Mouse (Mus musculus): ENCODE measurements at regions not wholly inside any gene's neighbourhood (a gene's known extent, or its start where the extent isn't known, plus 50 kb on each side); places are given as distances from the start of the nearest gene placed in this dataset.
"Not testable (repeated sequence)": the region's sequence is repeated elsewhere in the genome, so short reads cannot be mapped to it uniquely, and the experiment has no call there.

- no peak for DNase-seq (ENCODE audit: low spot score, missing footprints)
- WGBS: 89% methylated on average over 3 of the region's 3 CpGs
- ATAC-seq (ENCODE audit: low FRiP score): no peak
These were observed 621.3 kb downstream of the Tecrl start for GRCm38 (mm10) chr5:82733707-82734106.

GRCm38 (mm10) chr5:82728240-82728639, 626.8 kb downstream of the Tecrl start:
- Histone ChIP-seq H3K4me1 (ENCODE audit: control insufficient read depth, insufficient read depth, low read length) (no peaks in the 10 kb centered on the region), H3K9me3 (ENCODE audit: control insufficient read depth, low read length) (no peaks in the 10 kb centered on the region), H3K9ac (ENCODE audit: low read length) (no peak overlapping the region), H3K27me3 (ENCODE audit: control insufficient read depth, insufficient read depth, low read length) (no peaks in the 10 kb centered on the region), H3K27ac (ENCODE audit: low read depth, low read length) (no peak overlapping the region), H3K36me3 (ENCODE audit: control insufficient read depth, insufficient read depth, low read length) (no peaks in the 10 kb centered on the region), H3K4me3 (ENCODE audit: low read depth, low read length) (no peak overlapping the region), H3K4me2 (no peak overlapping the region)
- DNase-seq (ENCODE audit: low spot score, missing footprints): no peak
- no peak for ATAC-seq (ENCODE audit: low FRiP score)
- WGBS: 87% methylated on average over 2 of the region's 2 CpGs

More at GRCm38 (mm10) chr5:82733707-82734106, 621.3 kb downstream of the Tecrl start:
- no peak overlapping the region for H3K27ac ChIP-seq (ENCODE audit: low read depth, low read length)
- no peak overlapping the region for H3K4me3 ChIP-seq (ENCODE audit: low read depth, low read length)
- no peak overlapping the region for H3K9ac ChIP-seq (ENCODE audit: low read length)
- H3K36me3 ChIP-seq (ENCODE audit: control insufficient read depth, insufficient read depth, low read length): no peaks in the 10 kb centered on the region
- no peaks in the 10 kb centered on the region for H3K27me3 ChIP-seq (ENCODE audit: control insufficient read depth, insufficient read depth, low read length)
- H3K4me2 ChIP-seq: no peak overlapping the region
- no peaks in the 10 kb centered on the region for H3K9me3 ChIP-seq (ENCODE audit: control insufficient read depth, low read length)
- no peaks in the 10 kb centered on the region for H3K4me1 ChIP-seq (ENCODE audit: control insufficient read depth, insufficient read depth, low read length)

DNA sequence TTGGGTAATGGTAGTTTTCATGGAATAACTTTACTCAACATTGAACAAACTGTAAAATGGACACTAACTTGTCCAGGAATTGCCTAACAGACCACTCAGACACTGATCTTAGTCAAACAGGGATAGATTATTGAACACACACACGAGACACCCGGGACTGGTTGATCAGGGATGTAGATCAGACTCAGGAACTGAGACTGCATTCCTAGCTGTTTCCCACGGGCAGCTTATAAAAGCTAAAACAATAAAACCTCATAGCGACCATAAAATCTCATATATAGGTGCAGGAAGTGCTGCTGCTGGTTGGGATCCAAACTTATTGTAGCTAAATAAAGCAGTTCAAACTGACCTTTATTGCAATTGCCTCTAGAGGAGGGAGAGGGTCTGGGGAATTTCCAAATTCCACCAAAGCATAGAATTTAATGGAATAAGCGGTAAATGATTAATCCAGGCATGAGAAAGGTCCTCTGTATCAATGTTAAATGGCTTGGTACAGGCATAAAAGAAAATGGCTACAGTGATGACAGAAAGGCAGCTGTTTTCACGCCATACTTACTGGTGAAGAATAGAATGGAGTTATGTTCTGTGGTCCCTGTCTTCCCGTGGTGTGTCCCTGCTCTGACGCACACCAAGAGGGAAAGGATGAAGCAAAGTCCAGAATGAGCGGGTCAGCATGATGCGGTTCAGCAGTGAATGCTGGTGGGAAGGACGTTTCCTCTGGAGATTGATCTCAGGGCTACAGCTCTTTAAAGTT, 627.6 kb downstream of the Tecrl start:
- Histone ChIP-seq H3K27me3 (ENCODE audit: control insufficient read depth, insufficient read depth, low read length) (no peaks in the 10 kb centered on the region), H3K9me3 (ENCODE audit: control insufficient read depth, low read length) (no peaks in the 10 kb centered on the region), H3K4me1 (ENCODE audit: control insufficient read depth, insufficient read depth, low read length) (no peaks in the 10 kb centered on the region), H3K4me3 (ENCODE audit: low read depth, low read length) (no peak overlapping the region), H3K4me2 (no peak overlapping the region), H3K36me3 (ENCODE audit: control insufficient read depth, insufficient read depth, low read length) (no peaks in the 10 kb centered on the region), H3K9ac (ENCODE audit: low read length) (no peak overlapping the region), H3K27ac (ENCODE audit: low read depth, low read length) (no peak overlapping the region)
- DNase-seq (ENCODE audit: low spot score, missing footprints) (no peak), ATAC-seq (ENCODE audit: low FRiP score) (no peak)
- 75% methylated on average over 11 of the region's 11 CpGs for WGBS

DNA sequence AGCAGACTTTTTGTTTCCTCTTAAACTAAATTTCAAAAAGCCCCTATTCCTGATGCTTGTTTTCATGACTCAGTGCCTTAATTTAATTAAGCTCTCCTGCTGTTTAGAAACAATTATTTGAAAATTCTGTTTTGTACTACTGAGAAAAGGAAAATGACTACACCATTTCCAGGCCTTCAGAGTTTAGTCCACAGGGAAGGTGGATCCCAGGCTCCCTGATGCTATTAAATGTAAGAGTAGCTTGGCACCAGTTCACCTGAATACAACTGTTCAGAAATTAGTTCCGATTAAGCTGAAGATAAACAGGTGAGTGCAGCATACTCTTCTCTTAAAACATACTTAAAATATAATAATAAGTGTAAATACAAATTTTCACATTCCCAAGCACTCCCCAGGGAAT, 639.3 kb downstream of the Tecrl start:
- H3K4me3 ChIP-seq (ENCODE audit: low read depth, low read length): no peak overlapping the region
- ATAC-seq (ENCODE audit: low FRiP score) (no peak), DNase-seq (ENCODE audit: low spot score, missing footprints) (no peak)
- no peaks in the 10 kb centered on the region for H3K27me3 ChIP-seq (ENCODE audit: control insufficient read depth, insufficient read depth, low read length)
- no peaks in the 10 kb centered on the region for H3K4me1 ChIP-seq (ENCODE audit: control insufficient read depth, insufficient read depth, low read length)
- H3K27ac ChIP-seq (ENCODE audit: low read depth, low read length): no peak overlapping the region
- 73% methylated on average over 1 of the region's 1 CpGs for WGBS
- no peak overlapping the region for H3K4me2 ChIP-seq
- H3K9me3 ChIP-seq (ENCODE audit: control insufficient read depth, low read length): no peaks in the 10 kb centered on the region
- H3K9ac ChIP-seq (ENCODE audit: low read length): no peak overlapping the region
- H3K36me3 ChIP-seq (ENCODE audit: control insufficient read depth, insufficient read depth, low read length): no peaks in the 10 kb centered on the region

DNA sequence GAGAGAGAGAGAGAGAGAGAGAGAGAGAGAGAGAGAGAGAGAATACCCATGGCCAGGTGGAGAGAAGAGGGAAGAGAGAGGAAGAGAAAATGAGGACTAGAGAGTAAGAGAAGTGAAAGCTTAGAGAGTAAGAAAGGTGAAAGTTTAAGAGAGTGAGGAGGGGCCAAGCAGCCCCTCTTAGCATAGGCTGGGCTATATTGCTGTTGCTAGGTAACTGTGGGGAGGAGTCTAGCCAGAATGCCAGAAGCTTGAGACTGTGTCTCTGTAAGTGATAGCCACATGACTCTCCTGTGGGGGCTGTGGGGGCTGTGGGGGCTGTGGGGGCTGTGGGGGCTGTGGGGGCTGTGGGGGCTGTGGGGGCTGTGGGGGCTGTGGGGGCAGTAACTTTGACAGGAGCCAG, 655.3 kb downstream of the Tecrl start:
- H3K36me3 ChIP-seq (ENCODE audit: control insufficient read depth, insufficient read depth, low read length); H3K4me1 ChIP-seq (ENCODE audit: control insufficient read depth, insufficient read depth, low read length); H3K4me3 ChIP-seq (ENCODE audit: low read depth, low read length); H3K9ac ChIP-seq (ENCODE audit: low read length); H3K9me3 ChIP-seq (ENCODE audit: control insufficient read depth, low read length); H3K27ac ChIP-seq (ENCODE audit: low read depth, low read length); DNase-seq (ENCODE audit: low spot score, missing footprints); H3K4me2 ChIP-seq; H3K27me3 ChIP-seq (ENCODE audit: control insufficient read depth, insufficient read depth, low read length): not testable (repeated sequence)
- peak; percentile 66 for ATAC-seq (ENCODE audit: low FRiP score)

GRCm38 (mm10) chr5:82698942-82699341, 656.1 kb downstream of the Tecrl start:
- H3K27me3 ChIP-seq (ENCODE audit: control insufficient read depth, insufficient read depth, low read length): no peaks in the 10 kb centered on the region
- H3K4me1 ChIP-seq (ENCODE audit: control insufficient read depth, insufficient read depth, low read length): no peaks in the 10 kb centered on the region
- ATAC-seq (ENCODE audit: low FRiP score) (no peak), DNase-seq (ENCODE audit: low spot score, missing footprints) (no peak)
- no peak overlapping the region for H3K4me3 ChIP-seq (ENCODE audit: low read depth, low read length)
- WGBS: 94% methylated on average over 1 of the region's 1 CpGs
- no peak overlapping the region for H3K27ac ChIP-seq (ENCODE audit: low read depth, low read length)
- no peaks in the 10 kb centered on the region for H3K9me3 ChIP-seq (ENCODE audit: control insufficient read depth, low read length)
- no peak overlapping the region for H3K9ac ChIP-seq (ENCODE audit: low read length)
- H3K4me2 ChIP-seq: no peak overlapping the region
- no peaks in the 10 kb centered on the region for H3K36me3 ChIP-seq (ENCODE audit: control insufficient read depth, insufficient read depth, low read length)

GRCm38 (mm10) chr5:82683437-82683836, 671.6 kb downstream of the Tecrl start:
- no peak overlapping the region for H3K4me2 ChIP-seq
- ATAC-seq (ENCODE audit: low FRiP score): no peak
- no peaks in the 10 kb centered on the region for H3K27me3 ChIP-seq (ENCODE audit: control insufficient read depth, insufficient read depth, low read length)
- no peaks in the 10 kb centered on the region for H3K36me3 ChIP-seq (ENCODE audit: control insufficient read depth, insufficient read depth, low read length)
- H3K4me1 ChIP-seq (ENCODE audit: control insufficient read depth, insufficient read depth, low read length): no peaks in the 10 kb centered on the region
- no peak overlapping the region for H3K9ac ChIP-seq (ENCODE audit: low read length)
- WGBS: 91% methylated on average over 1 of the region's 1 CpGs
- no peak overlapping the region for H3K27ac ChIP-seq (ENCODE audit: low read depth, low read length)
- no peak overlapping the region for H3K4me3 ChIP-seq (ENCODE audit: low read depth, low read length)
- no peaks in the 10 kb centered on the region for H3K9me3 ChIP-seq (ENCODE audit: control insufficient read depth, low read length)
- DNase-seq (ENCODE audit: low spot score, missing footprints): no peak

DNA sequence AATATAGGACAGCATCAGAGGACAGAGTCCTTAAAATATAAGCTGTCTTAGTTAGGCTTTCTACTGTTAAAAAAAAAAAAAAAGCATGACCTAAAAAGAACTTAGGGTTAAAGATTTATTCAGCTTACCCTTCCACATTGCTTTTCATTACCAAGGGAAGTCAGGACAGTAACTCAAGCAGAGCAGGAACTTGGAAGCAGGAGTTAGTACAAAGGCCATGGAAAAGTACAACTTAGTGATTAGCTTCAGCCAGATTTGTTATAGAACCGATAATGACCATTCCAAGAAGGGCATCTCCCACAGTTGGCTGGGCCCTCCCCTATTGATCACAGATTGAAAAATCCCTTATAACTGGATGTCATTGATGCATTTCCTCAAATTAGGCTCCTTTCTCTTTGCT, 690.9 kb downstream of the Tecrl start:
- Histone ChIP-seq H3K4me3 (ENCODE audit: low read depth, low read length) (no peak overlapping the region), H3K9ac (ENCODE audit: low read length) (no peak overlapping the region), H3K27me3 (ENCODE audit: control insufficient read depth, insufficient read depth, low read length) (no peaks in the 10 kb centered on the region), H3K27ac (ENCODE audit: low read depth, low read length) (no peak overlapping the region), H3K4me1 (ENCODE audit: control insufficient read depth, insufficient read depth, low read length) (no peaks in the 10 kb centered on the region), H3K4me2 (no peak overlapping the region), H3K36me3 (ENCODE audit: control insufficient read depth, insufficient read depth, low read length) (no peaks in the 10 kb centered on the region), H3K9me3 (ENCODE audit: control insufficient read depth, low read length) (no peaks in the 10 kb centered on the region)
- DNase-seq (ENCODE audit: low spot score, missing footprints): no peak
- no peak for ATAC-seq (ENCODE audit: low FRiP score)
- 94% methylated on average over 1 of the region's 1 CpGs for WGBS

DNA sequence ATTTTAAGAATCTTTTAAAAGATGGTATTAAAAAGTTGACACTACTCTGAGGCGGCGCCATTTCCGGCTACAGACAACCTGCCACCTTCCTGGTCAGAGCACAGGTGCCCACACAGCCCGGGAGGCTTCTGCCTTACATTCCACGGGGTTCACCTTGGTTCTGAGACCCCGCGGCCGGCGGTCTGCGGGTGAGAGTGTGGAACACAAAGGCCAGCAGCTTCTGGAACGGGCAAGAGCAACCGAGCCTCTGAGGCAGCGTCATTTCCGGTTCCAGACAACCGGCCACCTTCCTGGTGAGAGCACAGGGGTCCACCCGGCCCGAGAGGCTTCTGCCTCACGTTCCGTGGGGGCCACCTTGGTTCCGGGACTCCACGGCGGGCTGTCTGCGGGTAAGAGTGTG, 701.4 kb downstream of the Tecrl start:
- not testable (repeated sequence) for H3K4me1 ChIP-seq (ENCODE audit: control insufficient read depth, insufficient read depth, low read length); ATAC-seq (ENCODE audit: low FRiP score); H3K9me3 ChIP-seq (ENCODE audit: control insufficient read depth, low read length); H3K27ac ChIP-seq (ENCODE audit: low read depth, low read length); H3K9ac ChIP-seq (ENCODE audit: low read length); H3K36me3 ChIP-seq (ENCODE audit: control insufficient read depth, insufficient read depth, low read length); H3K4me3 ChIP-seq (ENCODE audit: low read depth, low read length); DNase-seq (ENCODE audit: low spot score, missing footprints); H3K27me3 ChIP-seq (ENCODE audit: control insufficient read depth, insufficient read depth, low read length); H3K4me2 ChIP-seq
- WGBS: 93% methylated on average over 23 of the region's 23 CpGs
